Mouse (Mus musculus) left cerebral cortex, postnatal 14 days (tissue): Measurements from ENCODE around the gene Slc27a3. TPM values are rescaled to one million over a fixed set of nuclear protein-coding genes. Genes with fewer than 3 reads are reported as not detected.
"Not testable (repeated sequence)": the region's sequence is repeated elsewhere in the genome, so short reads cannot be mapped to it uniquely, and the experiment has no call there.

Source experiments
- DNase-seq, 2 experiments: peaks; one replicate each; pipeline ENCODE4 v3.0.0; 2021 to 2022; ENCODE audit warnings: low spot score in 2 of 2, mixed read lengths in 1 of 2
- intact Hi-C: fragments of 180-260 bp; cut with DNase I; formaldehyde crosslinking; loops from one replicate; pipeline ENCODE4 v1.15.1; 2025
- total RNA-seq, 2 experiments: library from RNA; stranded (reverse); gene quantifications; 2 replicates each; pipeline ENCODE4 v1.2.3; 2021

The Slc27a3 gene
- total RNA-seq, 2 experiments from 2014 or later = 5.1 to 6.2 TPM

DNA sequence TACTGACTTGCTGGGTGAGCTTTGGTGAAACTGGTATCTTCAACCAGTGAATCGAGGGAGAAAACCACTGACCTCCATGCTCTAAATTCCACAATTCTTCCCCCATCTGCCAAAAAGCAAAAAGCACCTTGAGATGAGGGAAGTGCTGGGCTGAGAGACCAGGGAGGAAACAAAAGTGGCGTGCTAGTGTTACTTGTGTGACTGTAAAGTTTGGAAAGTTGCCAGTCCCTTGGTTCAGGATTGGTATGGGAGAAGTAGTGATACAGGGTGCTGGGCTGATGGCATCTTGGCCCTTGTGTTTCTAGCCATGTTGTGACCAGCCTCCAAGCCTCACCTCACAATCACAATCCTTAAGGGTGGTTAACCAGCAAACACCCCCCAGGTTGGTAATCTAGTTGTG is 27.4 kb downstream of the Slc27a3 start:
- DNase-seq = no peak
- intact Hi-C loops = no loop called here

GRCm38 (mm10) chr3:90361476-90361875 is 28.3 kb downstream of the Slc27a3 start:
- intact Hi-C loops = no loop called here
- no peak for DNase-seq

DNA sequence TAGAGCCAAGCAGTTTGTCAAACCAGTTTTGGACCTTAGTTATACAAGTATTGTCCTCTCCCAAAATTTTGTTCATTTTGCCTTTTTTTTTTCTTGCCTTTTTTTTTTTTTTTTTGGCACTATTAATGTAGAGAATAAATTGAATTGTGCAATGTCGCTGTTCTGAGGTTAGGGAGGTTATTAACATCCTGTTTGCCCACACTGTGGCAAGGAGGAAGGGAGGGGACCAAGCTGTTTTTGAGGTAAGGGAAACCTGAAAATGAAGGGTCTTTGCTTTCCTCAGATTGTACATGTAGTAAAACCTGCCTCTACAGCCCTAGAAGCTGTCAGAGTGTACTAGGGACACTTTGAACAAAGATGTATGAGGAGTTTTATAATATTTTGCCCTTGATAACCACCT is 30.5 kb downstream of the Slc27a3 start:
- no peak for DNase-seq
- intact Hi-C loops = no loop called here

DNA sequence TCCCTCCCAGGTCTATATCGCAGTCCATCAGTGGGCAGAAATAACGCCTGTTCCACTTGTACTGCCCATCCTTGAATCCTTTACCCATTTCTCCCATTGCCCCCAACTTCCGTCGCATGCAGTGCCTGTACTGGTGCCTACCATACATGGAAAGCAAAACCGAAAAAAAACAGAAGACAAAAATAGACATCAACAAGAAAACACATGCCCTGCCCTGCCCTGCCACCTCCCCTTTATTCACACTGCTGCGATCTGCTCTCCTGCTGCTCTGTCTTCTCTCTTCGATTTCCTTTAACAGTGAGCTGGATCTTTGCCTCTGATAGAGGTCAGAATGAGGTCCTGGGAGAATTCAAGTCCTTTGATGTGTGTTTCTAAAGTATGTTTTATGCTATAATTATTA is 31.8 kb downstream of the Slc27a3 start:
- intact Hi-C loops = no loop called here
- DNase-seq = no peak

- intact Hi-C loops = no loop called here
- no peak for DNase-seq
Observed at GRCm38 (mm10) chr3:90347847-90348246, 41.9 kb downstream of the Slc27a3 start.

GRCm38 (mm10) chr3:90342853-90343252 is 46.9 kb downstream of the Slc27a3 start:
- intact Hi-C loops, DNase-seq: not testable (repeated sequence)

GRCm38 (mm10) chr3:90340177-90340576 is 49.6 kb downstream of the Slc27a3 start:
- intact Hi-C loops = no loop called here

DNA sequence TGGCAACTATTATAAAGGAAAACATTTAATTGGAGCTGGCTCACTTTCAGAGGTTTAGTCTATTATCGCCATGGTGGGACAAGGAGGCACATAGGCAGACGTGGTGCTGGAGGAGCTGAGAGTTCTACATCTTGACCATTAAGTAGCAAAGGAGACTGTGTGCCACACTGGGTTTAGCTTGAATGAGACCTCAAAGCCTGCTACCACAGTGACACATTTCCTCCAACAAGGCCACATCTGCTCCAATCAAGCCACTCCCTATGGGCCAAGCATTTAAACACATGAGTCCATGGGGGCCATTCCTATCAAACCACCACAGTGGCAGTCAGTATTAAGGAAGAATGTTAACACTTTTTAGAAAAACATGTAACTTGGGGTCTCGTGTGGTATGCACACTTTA is 51.5 kb downstream of the Slc27a3 start:
- DNase-seq = no peak
- intact Hi-C loops = loop anchor here (5.0 kb wide), 1 partner anchor 41 kb away; no protein-coding TSS in a partner anchor

More at GRCm38 (mm10) chr3:90340177-90340576, 49.6 kb downstream of the Slc27a3 start:
- DNase-seq = no peak

DNA sequence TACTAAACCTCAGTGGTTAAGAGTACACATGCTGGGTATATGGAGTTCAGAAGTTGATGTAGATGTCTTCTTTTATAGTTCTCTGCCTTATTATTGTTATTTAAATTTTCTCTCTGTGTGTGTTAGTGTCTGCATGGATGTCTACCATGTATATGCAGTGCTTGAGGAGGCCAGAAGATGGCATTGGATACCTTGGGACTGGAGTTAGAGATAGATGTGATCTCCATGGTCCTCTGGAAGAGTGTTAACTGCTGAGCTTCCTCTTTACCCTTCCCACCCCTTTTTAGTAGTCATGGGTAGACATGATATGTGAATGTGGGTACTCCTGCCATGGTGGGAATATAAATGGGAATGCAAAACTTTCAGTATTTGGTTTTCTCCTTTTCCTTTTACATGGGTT is 54.2 kb downstream of the Slc27a3 start:
- intact Hi-C loops = loop anchor here (5.0 kb wide), 1 partner anchor 38 kb away; no protein-coding TSS in a partner anchor
- DNase-seq = no peak

Other genes with a start within 250 kb of the Slc27a3 start
- 100 to 1,000 TPM; 647 to 683 TPM for gene Rps27, start 176.3 kb downstream of the Slc27a3 start, total RNA-seq
- 1 to 10 TPM; 5.8 to 5.9 TPM for gene Rab13, start 176.2 kb downstream of the Slc27a3 start, total RNA-seq
- gene Jtb, start 158.3 kb downstream of the Slc27a3 start, total RNA-seq = 10 to 100 TPM; 38.8 to 44.5 TPM
- gene Creb3l4, start 146.4 kb downstream of the Slc27a3 start, total RNA-seq = under 1 TPM in 1 of 2 experiments, not detected in 1; 0.23 TPM
- gene Slc39a1, start 141.8 kb downstream of the Slc27a3 start, total RNA-seq = 10 to 100 TPM; 50.5 to 51.9 TPM
- 10 to 100 TPM; 30.5 to 31.6 TPM for gene Crtc2, start 135.8 kb downstream of the Slc27a3 start, total RNA-seq
- 10 to 100 TPM; 28.2 to 29.4 TPM for gene Dennd4b, start 124.8 kb downstream of the Slc27a3 start, total RNA-seq
- gene Gatad2b, start 96.8 kb downstream of the Slc27a3 start, total RNA-seq = 10 to 100 TPM; 89.0 to 96.0 TPM
- 10 to 100 TPM; 61.4 to 65.3 TPM for gene Ints3, start 43.7 kb upstream of the Slc27a3 start, total RNA-seq
- gene Npr1, start 75.9 kb upstream of the Slc27a3 start, total RNA-seq = 1 to 10 TPM; 3.4 TPM
- 10 to 100 TPM; 88.9 to 91.5 TPM for gene Ilf2, start 86.2 kb upstream of the Slc27a3 start, total RNA-seq
- 10 to 100 TPM; 44.6 to 50.7 TPM for gene Snapin, start 101.1 kb upstream of the Slc27a3 start, total RNA-seq
- 100 to 1,000 TPM; 180 to 184 TPM for gene Chtop, start 119.6 kb upstream of the Slc27a3 start, total RNA-seq
- 10 to 100 TPM; 83.1 to 85.0 TPM for gene S100a1, start 124.5 kb upstream of the Slc27a3 start, total RNA-seq
- gene S100a13, start 124.5 kb upstream of the Slc27a3 start, total RNA-seq = 10 to 100 TPM; 20.4 to 22.3 TPM
- under 1 TPM; 0.57 TPM for gene S100a14, start 136.9 kb upstream of the Slc27a3 start, total RNA-seq
- gene S100a16, start 147.3 kb upstream of the Slc27a3 start, total RNA-seq = 10 to 100 TPM; 77.0 to 96.7 TPM
- gene S100a3, start 170.6 kb upstream of the Slc27a3 start, total RNA-seq = 1 to 10 TPM; 1.1 to 3.5 TPM
- not detected for gene S100a2, start 200.3 kb upstream of the Slc27a3 start, total RNA-seq
- gene Gm42674, start 212.0 kb upstream of the Slc27a3 start, total RNA-seq = not detected
- gene S100a4, start 213.8 kb upstream of the Slc27a3 start, total RNA-seq = 1 to 10 TPM; 6.8 to 7.0 TPM
- gene S100a5, start 218.6 kb upstream of the Slc27a3 start, total RNA-seq = not detected
- gene S100a6, start 222.9 kb upstream of the Slc27a3 start, total RNA-seq = 10 to 100 TPM; 30.8 to 35.1 TPM